In genomic region chr4:111555426-111555825, GRCm38 (mm10) we compare ENCODE assay signal across 21 mouse cellular contexts.
DNase-seq lines count a peak whose midpoint lies in the region; ATAC-seq lines count a peak whose summit lies in the region.
"Had no signal": no experiment of that assay in that cellular context is flagged by ENCODE, and none has a peak within 500 bp of the region (broad histone marks: within the 10 kb centered on the region; RNA-seq: fewer than 3 reads in every experiment).

No protein-coding gene starts in this region.

- DNase-seq in cerebellum, adult 9-11 months: peak; percentile 9
- DNase-seq in cerebellum, postnatal 25 days: no peak
- peak; percentile 22 for DNase-seq in heart, adult 11 months
- no peak for DNase-seq in heart, adult 18-20 months
- DNase-seq in retina, postnatal 1 day: peak; percentile 41
- DNase-seq in retina, embryonic 14.5 days (ENCODE audit: low spot score): no peak
- DNase-seq: adrenal gland, adult 8-10 months; adrenal gland, postnatal 25 days; B cell, adult 2 months; cerebellum, adult 11 months; cerebellum, postnatal 36 days; forebrain, postnatal 0 days; gastrocnemius, adult 2 months; gastrocnemius, postnatal 14 days; heart, postnatal 10 days; heart, postnatal 36 days; kidney, adult 2 months had no signal

- ATAC-seq in erythroid progenitor cell, adult 5-6 weeks (replicated peaks; ENCODE audit: low FRiP score, poor library complexity, severe bottlenecking): no peak
- ATAC-seq: activated CD4-positive, CD25-positive, alpha-beta regulatory T cell, adult 4 months; forebrain, embryonic 14.5 days; forebrain, postnatal 0 days; intestine, postnatal 0 days had no signal

Comparison
In these comparisons a context has a peak if more than half of its experiments do, and no peak if none do; other contexts are left out.
1. DNase-seq: peak in cerebellum, adult 9-11 months (single experiment), heart, adult 11 months (single experiment) and retina, postnatal 1 day (single experiment); none in cerebellum, postnatal 25 days (0 of 2), heart, adult 18-20 months (0 of 2) and retina, embryonic 14.5 days (single experiment).